Mouse (Mus musculus) neural tube, embryonic 15.5 days (tissue): Measurements from ENCODE around the gene Crtc3. TPM values are rescaled to one million over a fixed set of nuclear protein-coding genes. Genes with fewer than 3 reads are reported as not detected.

Experiments
- ATAC-seq: fragments of 200-750 bp; cut with Nextera tagmentation; 2 replicates; pipeline ENCODE4 v1.8.0; 2017; ENCODE audit warnings: mild to moderate bottlenecking, moderate TSS enrichment, moderate library complexity; ENCODE audit not compliant: low FRiP score
- H3K27ac ChIP-seq: fragments of 300-500 bp; sonication (generic); replicated peaks from 2 replicates; pipeline ENCODE4 v1.5.1; 2015; ENCODE audit warnings: mild to moderate bottlenecking, inconsistent platforms
- H3K27me3 ChIP-seq: fragments of 300-500 bp; sonication (generic); replicated peaks from 2 replicates; pipeline ENCODE4 v1.6.1; 2015; ENCODE audit warnings: inconsistent platforms
- H3K36me3 ChIP-seq: fragments of 300-500 bp; sonication (generic); 2 replicates; pipeline ENCODE4 v1.6.1; 2015; ENCODE audit warnings: inconsistent platforms
- H3K4me1 ChIP-seq: fragments of 300-500 bp; sonication (generic); 2 replicates; pipeline ENCODE4 v1.6.1; 2015; ENCODE audit warnings: inconsistent platforms
- H3K4me2 ChIP-seq: fragments of 300-500 bp; sonication (generic); 2 replicates; pipeline ENCODE4 v1.6.1; 2015; ENCODE audit warnings: inconsistent platforms, mild to moderate bottlenecking, moderate library complexity
- H3K4me3 ChIP-seq: fragments of 300-500 bp; sonication (generic); replicated peaks from 2 replicates; pipeline ENCODE4 v1.5.1; 2015; ENCODE audit warnings: mild to moderate bottlenecking, inconsistent platforms
- H3K9ac ChIP-seq: fragments of 300-500 bp; sonication (generic); replicated peaks from 2 replicates; pipeline ENCODE4 v1.6.1; 2015; ENCODE audit warnings: mild to moderate bottlenecking, inconsistent platforms
- H3K9me3 ChIP-seq: fragments of 300-500 bp; sonication (generic); replicated peaks from 2 replicates; pipeline ENCODE4 v1.6.1; 2016; ENCODE audit warnings: inconsistent platforms
- WGBS: fragments of 180-500 bp; shearing (Covaris S2); methylation state at CpG from one replicate; pipeline ENCODE4 v1.1.7; 2015; ENCODE audit warnings: mixed read lengths; 5-methylcytosine and 5-hydroxymethylcytosine counted together
- polyA plus RNA-seq: library from polyadenylated mRNA; unstranded; fragments of >200 nt; fragmentation: Nextera tagmentation; extraction: Ambion mirVana; gene quantifications from 2 replicates; pipeline ENCODE4 v1.2.1, GENCODE M21; 2015

The Crtc3 gene
- polyA plus RNA-seq, 1 experiment from 2014 or later: 18.4 TPM

DNA sequence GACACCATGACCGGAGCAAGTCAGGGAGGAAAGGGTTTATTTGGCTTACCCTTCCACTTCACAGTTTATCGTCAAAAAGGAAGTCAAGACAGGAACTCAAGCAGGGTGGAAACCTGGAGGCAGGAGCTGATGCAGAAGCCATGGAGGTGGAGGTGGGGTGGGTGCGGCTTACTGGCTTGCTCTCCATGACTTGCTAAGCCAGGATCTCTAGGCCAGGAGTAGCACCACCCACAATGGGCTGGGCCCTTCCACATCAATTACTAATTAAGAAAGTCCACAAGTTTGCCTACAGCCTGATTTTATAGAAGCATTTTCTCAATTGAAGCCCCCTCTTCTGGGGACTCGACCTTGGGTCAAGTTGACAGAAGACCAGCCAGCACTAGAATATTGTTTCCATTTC is 15.4 kb upstream of the Crtc3 start:
- Histone ChIP-seq H3K4me3 (no peak overlapping the region), H3K9me3 (no peaks in the 10 kb centered on the region), H3K27me3 (no peaks in the 10 kb centered on the region), H3K36me3 (no peaks in the 10 kb centered on the region), H3K4me1 (no peaks in the 10 kb centered on the region), H3K27ac (no peak overlapping the region), H3K4me2 (no peak overlapping the region), H3K9ac (no peak overlapping the region)
- no peak for ATAC-seq
- WGBS: 91% methylated on average over 4 of the region's 4 CpGs

DNA sequence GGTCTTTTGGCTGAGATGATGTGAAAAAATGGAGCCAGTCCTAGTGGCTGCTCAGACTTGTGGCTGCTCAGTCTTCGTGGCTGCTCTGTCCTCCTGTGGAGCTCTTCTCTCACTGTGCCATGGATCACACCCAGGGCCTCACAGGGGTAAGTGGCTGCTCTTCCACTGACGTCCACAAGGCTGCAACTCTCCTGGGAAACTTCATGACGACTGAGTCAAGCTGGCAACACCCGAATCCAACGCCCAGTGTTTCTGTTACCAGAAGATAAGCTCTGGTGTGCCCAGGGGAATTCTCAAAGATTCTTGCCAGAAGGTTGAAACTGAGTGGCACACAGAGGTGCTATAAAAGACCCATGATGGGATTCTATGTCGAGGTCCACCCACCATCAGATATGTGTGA is 13.8 kb upstream of the Crtc3 start:
- Histone ChIP-seq H3K4me2 (no peak overlapping the region), H3K27me3 (no peaks in the 10 kb centered on the region), H3K27ac (no peak overlapping the region), H3K36me3 (no peaks in the 10 kb centered on the region), H3K9me3 (no peaks in the 10 kb centered on the region), H3K4me3 (no peak overlapping the region), H3K4me1 (no peaks in the 10 kb centered on the region), H3K9ac (no peak overlapping the region)
- no peak for ATAC-seq
- 64% methylated on average over 6 of the region's 6 CpGs for WGBS

DNA sequence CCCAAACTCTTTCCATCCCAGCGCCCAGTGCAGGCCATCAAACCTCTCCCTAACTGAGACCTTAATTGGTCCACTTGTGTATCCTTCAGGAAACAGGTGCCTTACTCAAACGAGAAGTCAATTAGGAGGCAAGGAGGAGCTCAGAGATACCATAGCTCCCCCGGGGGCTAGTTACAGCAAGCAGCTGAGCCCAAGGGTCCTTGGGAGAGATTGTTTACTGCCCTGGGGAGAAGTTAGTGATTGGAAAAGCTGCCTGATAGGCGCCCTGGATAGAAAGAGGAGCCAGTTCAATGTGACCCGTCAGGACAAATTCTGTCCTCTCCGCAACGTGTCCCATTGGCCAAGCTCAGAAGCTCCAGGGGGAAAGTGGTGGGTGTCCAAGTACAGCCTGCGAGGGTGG is 11.0 kb upstream of the Crtc3 start:
- Histone ChIP-seq H3K4me3 (no peak overlapping the region), H3K9ac (no peak overlapping the region), H3K9me3 (no peaks in the 10 kb centered on the region), H3K4me1 (no peaks in the 10 kb centered on the region), H3K27ac (no peak overlapping the region), H3K27me3 (no peaks in the 10 kb centered on the region), H3K36me3 (no peaks in the 10 kb centered on the region), H3K4me2 (no peak overlapping the region)
- ATAC-seq: no peak
- 66% methylated on average over 8 of the region's 8 CpGs for WGBS

DNA sequence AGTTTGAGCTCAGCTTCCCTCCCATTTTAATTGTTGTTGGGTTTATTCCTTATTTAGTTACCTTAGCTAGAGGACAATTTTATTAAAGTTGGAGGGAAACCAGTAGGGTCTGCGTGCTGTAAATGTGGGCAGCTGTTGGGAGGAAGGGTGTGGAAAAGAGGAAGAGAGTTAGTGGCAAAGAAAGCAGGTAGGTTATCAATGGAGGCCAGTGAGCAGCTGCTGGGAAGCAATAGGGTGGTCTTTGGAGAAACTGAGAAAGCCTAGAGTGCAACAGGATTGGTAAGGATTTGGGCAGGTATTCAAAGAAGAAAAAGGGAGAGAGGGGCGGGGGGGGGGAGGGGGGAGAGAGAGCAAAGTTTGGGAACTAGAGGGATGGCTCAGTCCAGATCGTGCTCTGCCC is 10.3 kb upstream of the Crtc3 start:
- Histone ChIP-seq H3K27ac (no peak overlapping the region), H3K27me3 (no peaks in the 10 kb centered on the region), H3K4me2 (no peak overlapping the region), H3K9me3 (no peaks in the 10 kb centered on the region), H3K4me1 (no peaks in the 10 kb centered on the region), H3K9ac (no peak overlapping the region), H3K4me3 (no peak overlapping the region), H3K36me3 (no peaks in the 10 kb centered on the region)
- WGBS: 89% methylated on average over 2 of the region's 3 CpGs
- ATAC-seq: no peak

DNA sequence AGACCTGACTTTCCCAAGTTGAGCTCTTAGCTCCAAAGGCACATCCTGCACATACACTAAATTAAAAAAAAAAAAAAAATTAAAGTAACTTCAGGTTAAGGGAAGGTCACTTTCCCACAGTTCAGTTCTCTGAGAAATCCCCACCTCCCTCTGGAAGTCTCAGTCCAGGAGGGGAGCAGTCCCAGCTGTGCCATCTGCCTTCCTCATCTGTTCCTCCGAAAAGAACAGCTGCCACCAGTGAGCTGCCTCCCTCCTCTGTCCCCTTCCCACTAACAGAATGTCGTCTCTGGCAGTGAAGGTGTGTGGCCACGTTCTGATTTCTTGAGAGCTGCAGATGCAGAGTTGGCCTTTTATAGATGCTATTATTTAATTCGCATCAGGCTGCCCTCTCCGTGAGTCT is 9.2 kb upstream of the Crtc3 start:
- H3K36me3 ChIP-seq: no peaks in the 10 kb centered on the region
- H3K9me3 ChIP-seq: no peaks in the 10 kb centered on the region
- H3K9ac ChIP-seq: no peak overlapping the region
- no peak overlapping the region for H3K4me2 ChIP-seq
- no peak overlapping the region for H3K4me3 ChIP-seq
- no peak overlapping the region for H3K27ac ChIP-seq
- no peaks in the 10 kb centered on the region for H3K4me1 ChIP-seq
- H3K27me3 ChIP-seq: no peaks in the 10 kb centered on the region
- ATAC-seq: no peak
- 60% methylated on average over 5 of the region's 5 CpGs for WGBS

DNA sequence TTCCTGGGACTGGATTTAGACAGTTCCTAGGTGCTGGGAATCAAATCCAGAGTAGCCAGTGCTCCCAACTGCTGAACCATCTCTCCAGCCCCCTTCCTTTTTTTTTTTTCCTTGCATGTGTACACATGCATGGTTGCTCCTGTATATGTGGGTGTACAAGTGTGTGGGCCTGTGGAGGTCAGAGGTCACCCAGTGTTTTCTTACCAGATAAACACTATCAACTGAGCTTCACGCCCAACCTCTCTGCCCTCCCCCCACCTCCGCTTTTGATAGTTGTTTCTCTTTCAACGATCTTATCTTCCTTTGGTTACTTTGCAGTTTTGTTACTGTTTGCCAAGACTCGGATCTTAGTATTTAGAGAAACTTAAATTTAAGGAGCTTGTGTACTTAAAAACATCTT is 8.2 kb upstream of the Crtc3 start:
- H3K4me2 ChIP-seq: no peak overlapping the region
- H3K4me3 ChIP-seq: no peak overlapping the region
- H3K27ac ChIP-seq: no peak overlapping the region
- no peaks in the 10 kb centered on the region for H3K4me1 ChIP-seq
- no peaks in the 10 kb centered on the region for H3K27me3 ChIP-seq
- 85% methylated on average over 4 of the region's 4 CpGs for WGBS
- ATAC-seq: no peak
- H3K9me3 ChIP-seq: no peaks in the 10 kb centered on the region
- no peak overlapping the region for H3K9ac ChIP-seq
- no peaks in the 10 kb centered on the region for H3K36me3 ChIP-seq

DNA sequence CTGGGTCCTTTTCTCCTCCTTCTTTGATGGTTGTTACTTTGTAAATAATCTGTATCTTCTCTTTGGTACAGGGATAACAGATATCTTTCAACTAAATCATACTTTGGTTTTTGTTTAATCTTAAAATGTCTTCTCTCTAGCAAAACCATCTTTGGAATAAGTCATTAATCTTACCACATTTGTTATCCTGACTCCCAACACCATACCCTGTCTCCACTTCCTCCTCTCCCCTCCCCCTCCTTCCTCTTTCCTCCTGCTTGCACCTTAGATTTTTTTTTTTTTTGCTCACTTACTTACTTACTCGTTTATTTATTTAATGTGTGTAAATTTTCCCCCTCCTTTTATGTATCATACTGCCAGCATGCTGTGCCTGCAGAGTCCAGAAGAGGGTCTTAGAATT is 7.7 kb upstream of the Crtc3 start:
- no peak overlapping the region for H3K9ac ChIP-seq
- 71% methylated on average over 1 of the region's 1 CpGs for WGBS
- no peak overlapping the region for H3K4me3 ChIP-seq
- H3K27ac ChIP-seq: no peak overlapping the region
- no peaks in the 10 kb centered on the region for H3K4me1 ChIP-seq
- no peak overlapping the region for H3K4me2 ChIP-seq
- H3K9me3 ChIP-seq: no peaks in the 10 kb centered on the region
- no peak for ATAC-seq
- no peaks in the 10 kb centered on the region for H3K27me3 ChIP-seq
- H3K36me3 ChIP-seq: no peaks in the 10 kb centered on the region

DNA sequence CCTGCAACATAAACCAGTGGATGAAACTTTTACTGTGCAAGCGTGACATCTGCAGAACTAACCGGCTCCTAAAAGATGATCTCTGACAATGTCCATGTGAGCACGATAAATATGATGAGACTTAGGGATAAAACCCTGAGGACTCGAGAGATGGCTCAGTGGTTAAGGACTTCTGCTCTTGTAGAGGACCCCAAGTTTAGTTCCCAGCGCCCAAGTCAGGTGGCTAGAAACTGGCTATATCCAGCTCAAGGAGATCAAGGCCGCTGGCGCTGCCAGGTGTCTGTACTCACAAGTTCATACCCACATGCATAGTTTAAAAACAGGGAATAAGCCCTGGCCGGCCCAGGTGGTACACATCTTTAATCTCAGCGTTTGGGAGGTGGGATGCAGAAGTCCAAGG is 3.8 kb upstream of the Crtc3 start:
- Histone ChIP-seq H3K4me1 (peaks cover 13% of the 10 kb centered on the region), H3K27me3 (no peaks in the 10 kb centered on the region), H3K27ac (no peak overlapping the region), H3K9me3 (no peaks in the 10 kb centered on the region), H3K4me2 (no peak overlapping the region), H3K36me3 (no peaks in the 10 kb centered on the region), H3K4me3 (no peak overlapping the region), H3K9ac (no peak overlapping the region)
- 89% methylated on average over 9 of the region's 9 CpGs for WGBS
- no peak for ATAC-seq

DNA sequence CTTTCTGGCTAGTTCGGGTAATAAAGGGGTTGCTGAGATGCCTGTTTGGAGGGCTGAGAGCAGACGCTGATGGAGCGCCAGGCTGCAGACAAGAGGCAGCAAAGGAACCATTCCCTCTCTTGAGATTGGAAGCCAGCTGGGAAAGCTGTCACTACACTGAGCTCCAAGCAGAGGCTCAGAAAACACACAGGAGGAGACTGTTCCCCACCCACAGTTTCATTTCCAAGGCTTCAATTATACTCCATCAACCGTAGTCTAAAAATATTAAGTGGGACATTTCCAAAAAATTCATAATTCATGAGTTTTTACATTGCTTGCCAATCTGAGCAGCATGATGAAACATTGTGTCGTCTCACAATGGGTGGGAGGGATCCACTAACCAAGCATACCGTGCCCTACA is 2.5 kb upstream of the Crtc3 start:
- ATAC-seq: no peak

DNA sequence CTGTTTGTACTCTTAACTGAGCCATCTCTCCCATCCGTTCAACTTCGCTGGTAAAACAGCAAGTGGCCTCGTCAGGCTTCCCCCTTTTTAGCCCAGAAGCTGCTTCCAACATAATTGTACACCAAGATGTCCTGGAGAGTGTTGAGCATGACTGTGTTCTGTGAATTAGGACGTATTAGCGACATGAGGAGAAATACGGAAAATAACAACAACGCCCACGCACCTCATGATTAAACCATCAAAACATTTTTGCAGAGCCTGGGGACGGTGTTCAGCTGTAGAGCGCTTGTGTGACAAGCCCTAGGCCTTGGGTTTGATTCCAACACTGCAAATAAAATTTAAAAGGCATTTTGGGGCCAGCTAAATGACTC is 529 bp upstream of the Crtc3 start:
- peak overlapping the region; percentile 73 for H3K4me2 ChIP-seq
- H3K36me3 ChIP-seq: no peaks in the 10 kb centered on the region
- peaks cover 39% of the 10 kb centered on the region for H3K4me1 ChIP-seq
- H3K27me3 ChIP-seq: no peaks in the 10 kb centered on the region
- H3K9ac ChIP-seq: peak overlapping the region; percentile 74
- WGBS: 12% methylated on average over 10 of the region's 10 CpGs
- peak overlapping the region; percentile 95 for H3K27ac ChIP-seq
- peak overlapping the region; percentile 54 for H3K4me3 ChIP-seq
- ATAC-seq: peak; percentile 21; the same call in 1 of the 2 replicates
- no peaks in the 10 kb centered on the region for H3K9me3 ChIP-seq

More for the DNA sequence above, 2.5 kb upstream of the Crtc3 start:
- Histone ChIP-seq H3K9ac (no peak overlapping the region), H3K4me1 (peaks cover 22% of the 10 kb centered on the region), H3K9me3 (no peaks in the 10 kb centered on the region), H3K36me3 (no peaks in the 10 kb centered on the region), H3K27ac (no peak overlapping the region), H3K27me3 (no peaks in the 10 kb centered on the region), H3K4me3 (no peak overlapping the region), H3K4me2 (no peak overlapping the region)
- 62% methylated on average over 6 of the region's 6 CpGs for WGBS

DNA sequence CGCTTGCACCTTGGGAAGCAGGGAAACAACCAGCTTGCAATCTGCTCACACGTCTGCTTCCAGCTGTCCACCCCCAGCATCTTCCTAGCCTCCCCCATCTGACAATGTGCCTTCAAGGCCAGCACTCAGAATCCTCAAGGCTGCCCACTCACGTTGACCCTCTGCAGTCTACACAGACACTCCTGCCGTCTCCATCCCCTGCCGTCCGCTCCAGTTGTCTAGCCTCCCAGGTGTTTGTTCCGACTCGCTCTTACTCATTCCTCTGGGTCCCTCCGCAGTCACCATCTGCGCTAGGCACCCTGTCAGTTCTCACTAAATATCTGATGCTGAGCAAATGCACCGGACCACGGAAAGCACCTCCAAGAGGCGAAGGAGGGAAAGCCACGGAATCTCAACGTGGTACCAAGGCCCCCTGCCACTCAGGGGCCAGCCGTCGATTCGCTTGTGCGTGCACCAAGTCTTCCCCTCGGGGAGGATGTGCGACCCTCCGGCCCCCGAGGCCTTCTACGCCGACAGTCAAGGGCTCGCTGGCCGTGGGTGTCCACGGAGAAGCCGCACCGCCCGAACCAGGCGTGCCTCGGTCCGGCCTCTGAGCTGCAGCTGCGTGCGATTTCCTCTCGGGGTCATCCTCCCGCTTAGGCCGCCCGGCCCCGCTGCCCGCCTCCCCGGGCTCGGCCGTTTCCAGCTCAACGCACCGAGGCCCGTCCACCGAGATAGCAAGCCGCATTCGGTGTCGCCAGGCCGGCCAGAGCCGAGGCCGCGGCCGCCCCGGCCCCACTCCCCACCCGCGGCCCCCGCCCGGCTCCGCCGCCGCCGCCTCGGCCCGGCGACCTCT is 739 bp downstream of the Crtc3 start:
- ATAC-seq: peak; percentile 49
- WGBS: under 1% methylated on average over 63 of the region's 69 CpGs
- H3K9me3 ChIP-seq: no peaks in the 10 kb centered on the region
- peak overlapping the region; percentile 73 for H3K4me2 ChIP-seq
- no peaks in the 10 kb centered on the region for H3K36me3 ChIP-seq
- H3K9ac ChIP-seq: peak overlapping the region; percentile 74
- peak overlapping the region; percentile 54 for H3K4me3 ChIP-seq
- H3K4me1 ChIP-seq: peaks cover 42% of the 10 kb centered on the region
- peak overlapping the region; percentile 95 for H3K27ac ChIP-seq
- no peaks in the 10 kb centered on the region for H3K27me3 ChIP-seq

DNA sequence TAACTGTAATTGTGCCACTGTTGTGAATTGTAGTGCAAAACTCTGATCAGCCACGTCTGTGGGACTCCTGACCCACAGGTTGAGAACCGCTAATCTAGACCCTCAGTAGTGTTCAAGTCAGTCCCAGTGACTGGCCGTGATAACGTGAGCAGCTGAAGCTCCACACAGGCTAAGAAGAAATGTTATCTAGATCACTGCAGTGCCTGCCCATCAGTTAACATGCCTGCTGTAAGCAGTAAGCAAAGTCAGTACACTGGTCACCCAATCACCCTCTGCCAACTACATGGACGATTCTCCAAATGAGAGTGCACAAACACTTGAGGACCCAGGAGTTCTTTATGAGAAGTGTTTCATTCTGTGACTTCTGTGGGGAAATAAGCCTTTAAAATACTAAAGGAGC is 3.0 kb downstream of the Crtc3 start:
- 85% methylated on average over 5 of the region's 5 CpGs for WGBS
- Histone ChIP-seq H3K27ac (no peak overlapping the region), H3K9me3 (no peaks in the 10 kb centered on the region), H3K27me3 (no peaks in the 10 kb centered on the region), H3K4me3 (no peak overlapping the region), H3K9ac (no peak overlapping the region), H3K4me1 (peaks cover 49% of the 10 kb centered on the region), H3K36me3 (no peaks in the 10 kb centered on the region), H3K4me2 (no peak overlapping the region)
- ATAC-seq: no peak
